Mouse (Mus musculus): ENCODE data around the gene Gprin1.

The Gprin1 gene

GRCm38 (mm10) chr13:54760164-54760795 lies 10.6 kb upstream of the Gprin1 start:
- no peak for DNase-seq (ENCODE audit: low read depth)

GRCm38 (mm10) chr13:54759496-54759895 lies 9.8 kb upstream of the Gprin1 start:
- no peak for DNase-seq (ENCODE audit: low read depth)

GRCm38 (mm10) chr13:54758756-54759470 lies 9.2 kb upstream of the Gprin1 start:
- DNase-seq (ENCODE audit: low read depth) = no peak

- peak; percentile 59 for DNase-seq (ENCODE audit: low read depth)
These were observed 8.5 kb upstream of the Gprin1 start for GRCm38 (mm10) chr13:54758045-54758755.

GRCm38 (mm10) chr13:54757093-54757830 lies 7.6 kb upstream of the Gprin1 start:
- no peak for DNase-seq (ENCODE audit: low read depth)

GRCm38 (mm10) chr13:54756156-54756712 lies 6.6 kb upstream of the Gprin1 start:
- DNase-seq (ENCODE audit: low read depth) = no peak

GRCm38 (mm10) chr13:54755201-54755830 lies 5.6 kb upstream of the Gprin1 start:
- DNase-seq (ENCODE audit: low read depth) = no peak

- DNase-seq (ENCODE audit: low read depth) = no peak
These were observed 4.8 kb upstream of the Gprin1 start for GRCm38 (mm10) chr13:54754169-54755080.

- DNase-seq (ENCODE audit: low read depth) = no peak
These were observed 4.1 kb upstream of the Gprin1 start for GRCm38 (mm10) chr13:54753733-54754132.

GRCm38 (mm10) chr13:54752656-54753055 lies 3.0 kb upstream of the Gprin1 start:
- DNase-seq (ENCODE audit: low read depth) = no peak

GRCm38 (mm10) chr13:54750699-54751098 lies 1.0 kb upstream of the Gprin1 start:
- no peak for DNase-seq (ENCODE audit: low read depth)

- no peak for DNase-seq (ENCODE audit: low read depth)
These were observed 412 bp downstream of the Gprin1 start for GRCm38 (mm10) chr13:54749061-54749863.

GRCm38 (mm10) chr13:54748721-54749060 lies 983 bp downstream of the Gprin1 start:
- DNase-seq (ENCODE audit: low read depth) = no peak

- no peak for DNase-seq (ENCODE audit: low read depth)
These were observed 1.5 kb downstream of the Gprin1 start for GRCm38 (mm10) chr13:54748190-54748589.

GRCm38 (mm10) chr13:54746896-54747295 lies 2.8 kb downstream of the Gprin1 start:
- no peak for DNase-seq (ENCODE audit: low read depth)

GRCm38 (mm10) chr13:54746110-54746509 lies 3.6 kb downstream of the Gprin1 start:
- DNase-seq (ENCODE audit: low read depth) = no peak

GRCm38 (mm10) chr13:54738213-54738601 lies 11.5 kb downstream of the Gprin1 start:
- no peak for DNase-seq (ENCODE audit: low read depth)

GRCm38 (mm10) chr13:54737488-54738212 lies 12.0 kb downstream of the Gprin1 start:
- no peak for DNase-seq (ENCODE audit: low read depth)

- no peak for DNase-seq (ENCODE audit: low read depth)
These were observed 12.7 kb downstream of the Gprin1 start for GRCm38 (mm10) chr13:54736931-54737330.
